Mouse (Mus musculus) gastrocnemius, postnatal 4 days (tissue): ENCODE measurements at regions not wholly inside any gene's neighbourhood (a gene's known extent, or its start where the extent isn't known, plus 50 kb on each side); places are given as distances from the start of the nearest gene placed in this dataset.
A peak's percentile ranks its signal among the peaks of the same experiment; 100 is the strongest.

ENCODE experiments used
- DNase-seq, 2 experiments: peaks; one replicate each; pipeline ENCODE4 v3.0.0; 2021 to 2022; ENCODE audit warnings: low spot score in 2 of 2, mixed read lengths in 2 of 2

- no peak for DNase-seq
These were observed 81.3 kb upstream of the Nrip1 start for GRCm38 (mm10) chr16:76454741-76455465.

GRCm38 (mm10) chr16:76453457-76454200, 80.0 kb upstream of the Nrip1 start:
- DNase-seq: no peak

GRCm38 (mm10) chr16:76448773-76449172, 75.1 kb upstream of the Nrip1 start:
- no peak for DNase-seq

GRCm38 (mm10) chr16:76447033-76447432, 73.4 kb upstream of the Nrip1 start:
- DNase-seq: no peak

- no peak for DNase-seq
These were observed 71.0 kb upstream of the Nrip1 start for GRCm38 (mm10) chr16:76444668-76445067.

- no peak for DNase-seq
These were observed 69.0 kb upstream of the Nrip1 start for GRCm38 (mm10) chr16:76442635-76443034.

GRCm38 (mm10) chr16:76441803-76442448, 68.3 kb upstream of the Nrip1 start:
- DNase-seq: no peak

- DNase-seq: peak in 1 of 2 experiments; percentile 23
These were observed 64.7 kb upstream of the Nrip1 start for GRCm38 (mm10) chr16:76438093-76438883.

GRCm38 (mm10) chr16:76436290-76436689, 62.7 kb upstream of the Nrip1 start:
- no peak for DNase-seq

GRCm38 (mm10) chr16:76433076-76433825, 59.6 kb upstream of the Nrip1 start:
- DNase-seq: peak in 1 of 2 experiments; percentile 47

GRCm38 (mm10) chr16:76432304-76432703, 58.7 kb upstream of the Nrip1 start:
- DNase-seq: peak; percentile 30 to 67

GRCm38 (mm10) chr16:76429156-76429555, 55.5 kb upstream of the Nrip1 start:
- no peak for DNase-seq

GRCm38 (mm10) chr16:76423964-76424363, 50.3 kb upstream of the Nrip1 start:
- no peak for DNase-seq
